In the genomic region with DNA sequence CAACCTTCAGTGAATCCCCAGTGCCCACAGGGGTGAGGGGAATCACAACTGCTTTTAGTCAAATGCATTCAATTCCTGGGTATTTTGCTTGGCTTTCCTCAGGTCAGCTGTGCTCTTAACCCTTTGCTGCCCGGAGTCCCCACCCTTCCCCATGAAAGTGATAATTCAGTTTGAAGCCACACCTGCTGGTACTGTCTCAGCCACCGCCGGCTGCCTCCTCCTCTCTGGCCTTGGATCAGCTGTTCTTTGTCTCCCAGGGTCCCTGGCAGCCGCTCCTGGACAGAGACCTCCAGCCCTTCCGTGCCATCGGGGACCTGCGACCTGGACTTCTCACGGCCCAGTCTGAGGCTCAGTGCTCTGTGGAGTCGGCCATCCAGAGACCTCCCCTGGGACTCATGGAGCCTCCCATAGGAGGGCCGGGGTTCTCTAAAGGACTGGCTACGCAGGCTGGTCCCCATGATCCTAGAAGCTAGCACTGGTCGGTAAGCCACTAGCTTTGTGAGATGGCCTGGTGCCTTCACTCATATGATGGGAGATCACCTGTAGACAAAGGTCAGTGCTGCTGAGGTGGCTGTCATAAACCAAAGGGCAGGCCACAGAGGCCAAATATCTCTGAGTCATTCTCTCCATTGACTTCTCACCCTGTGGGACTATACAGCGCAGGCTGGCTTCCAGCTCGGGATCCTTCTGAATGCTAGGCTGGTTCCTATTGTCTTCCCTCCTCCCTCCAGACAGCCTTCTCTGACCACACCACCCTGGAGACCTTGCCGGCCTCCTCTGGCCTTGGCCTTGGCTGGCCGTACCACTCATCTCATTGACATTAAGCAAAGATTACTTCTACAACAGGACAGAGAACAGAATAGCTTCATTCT, we compare ENCODE assay signal across 11 mouse cellular contexts. TPM values are rescaled to one million over a fixed set of nuclear protein-coding genes. Genes with fewer than 3 reads are reported as not detected.
DNase-seq lines count a peak whose midpoint lies in the region; ATAC-seq lines count a peak whose summit lies in the region.
"Had no signal": no experiment of that assay in that cellular context is flagged by ENCODE, and none has a peak within 500 bp of the region (broad histone marks: within the 10 kb centered on the region; RNA-seq: fewer than 3 reads in every experiment).

A gene (minus strand): TSS at position 522 of the 872 bp plus-strand sequence.

- H3K27me3 ChIP-seq in hindbrain, embryonic 10.5 days (ENCODE audit: insufficient read depth, poor library complexity, severe bottlenecking), result no peaks in the 10 kb centered on the region
- no peaks in the 10 kb centered on the region for H3K27me3 ChIP-seq in hindbrain, embryonic 13.5 days
- H3K27me3 ChIP-seq: limb, embryonic 15.5 days had no signal

- H3K27ac ChIP-seq in hindbrain, embryonic 10.5 days, result peak within 1 kb of the TSS; percentile 53; the same call in 1 of the 2 replicates
- no peak within 1 kb of the TSS for H3K27ac ChIP-seq in hindbrain, embryonic 13.5 days
- H3K27ac ChIP-seq: limb, embryonic 15.5 days had no signal

- no peak within 1 kb of the TSS for H3K9ac ChIP-seq in hindbrain, embryonic 13.5 days
- H3K9ac ChIP-seq: limb, embryonic 15.5 days had no signal

- no peak for ATAC-seq in hindbrain, embryonic 13.5 days (ENCODE audit: low FRiP score)
- no peak for ATAC-seq in frontal cortex, adult (ENCODE audit: low TSS enrichment)

- 57% methylated on average over 16 of the region's 16 CpGs for WGBS in hindbrain, embryonic 10.5 days
- WGBS in hindbrain, embryonic 13.5 days, result 56% methylated on average over 16 of the region's 16 CpGs

- intact Hi-C loops in left cerebral cortex, postnatal 25 days (cut with DNase I), result loop anchor here (5.0 kb wide), 1 partner anchor 244 kb away; no protein-coding TSS in a partner anchor

- H3K4me1 ChIP-seq in hindbrain, embryonic 10.5 days (replicated peaks), result peaks cover 18% of the 10 kb centered on the region
- H3K4me1 ChIP-seq in hindbrain, embryonic 13.5 days (replicated peaks), result peaks cover 10% of the 10 kb centered on the region

- H3K4me2 ChIP-seq in hindbrain, embryonic 13.5 days, result no peak within 1 kb of the TSS
- H3K4me2 ChIP-seq: limb, embryonic 15.5 days had no signal

- H3K4me3 ChIP-seq in hindbrain, embryonic 10.5 days, result no peak within 1 kb of the TSS
- H3K4me3 ChIP-seq in hindbrain, embryonic 13.5 days, result no peak within 1 kb of the TSS
- H3K4me3 ChIP-seq: limb, embryonic 15.5 days had no signal

- H3K36me3 ChIP-seq in hindbrain, embryonic 10.5 days, result no peaks in the 10 kb centered on the region
- H3K36me3 ChIP-seq in hindbrain, embryonic 13.5 days, result no peaks in the 10 kb centered on the region
- H3K36me3 ChIP-seq: limb, embryonic 15.5 days had no signal

- no peak for DNase-seq in hindbrain, embryonic 10.5 days (ENCODE audit: low spot score)
- DNase-seq in adrenal gland, adult 2 months, result peak; percentile 93
- DNase-seq in gonadal fat pad, adult 2 months (ENCODE audit: low read depth), result no peak
- DNase-seq in mesoderm, embryonic 11.5 days (ENCODE audit: low read depth, low spot score), result peak; percentile 13
- no peak for DNase-seq in spleen, adult 12 weeks (ENCODE audit: low spot score)
- no peak for DNase-seq in left cerebral cortex, postnatal 25 days (ENCODE audit: low spot score in 2 of 2)

- no peaks in the 10 kb centered on the region for H3K9me3 ChIP-seq in hindbrain, embryonic 10.5 days
- no peaks in the 10 kb centered on the region for H3K9me3 ChIP-seq in hindbrain, embryonic 13.5 days
- H3K9me3 ChIP-seq: limb, embryonic 15.5 days had no signal

RNA-seq across cellular contexts. Expression of the gene that starts here (rescaled TPM):
- 0.13 TPM in 1 of 2 replicates, not detected in the other for polyA plus RNA-seq in hindbrain, embryonic 10.5 days (2016; fragmentation: Nextera tagmentation; extraction: Ambion mirVana)
- polyA plus RNA-seq in hindbrain, embryonic 13.5 days (2015; fragmentation: Nextera tagmentation; extraction: Ambion mirVana), result not detected in 2 replicates
- 10 to 100 TPM; 41.3 to 58.6 TPM for total RNA-seq in adrenal gland, adult 2 months (2021)
- polyA plus RNA-seq in adrenal gland, adult 2 months (2012; rRNA removed), result 6.4 and 8.5 TPM in 2 replicates
- 6.5 and 11.0 TPM in 2 replicates for polyA plus RNA-seq in gonadal fat pad, adult 2 months (2012; rRNA removed)
- total RNA-seq in left cerebral cortex, postnatal 25 days (2021), result not detected
- total RNA-seq: MEL had no signal
- polyA plus RNA-seq: heart, postnatal 0 days; limb, embryonic 15.5 days had no signal

Comparison
In these comparisons a context has a peak if more than half of its experiments do, and no peak if none do; other contexts are left out.
1. RNA of the gene that starts here (total RNA-seq): 41.3 to 58.6 TPM in adrenal gland, adult 2 months; not detected in left cerebral cortex, postnatal 25 days; every median in the first group is over 10 times any median in the second.
2. DNase-seq: peak in adrenal gland, adult 2 months (single experiment) and mesoderm, embryonic 11.5 days (single experiment); none in hindbrain, embryonic 10.5 days (single experiment), gonadal fat pad, adult 2 months (single experiment), spleen, adult 12 weeks (single experiment) and left cerebral cortex, postnatal 25 days (0 of 2).